Mouse (Mus musculus) hindbrain, postnatal 0 days (tissue): ENCODE measurements around the gene Haus6. TPM values are rescaled to one million over a fixed set of nuclear protein-coding genes. Genes with fewer than 3 reads are reported as not detected.

Source experiments
- ATAC-seq: fragments of 200-750 bp; cut with Nextera tagmentation; 2 replicates; pipeline ENCODE4 v1.8.0; 2017; ENCODE audit warnings: mild to moderate bottlenecking, moderate TSS enrichment, moderate library complexity
- DNase-seq: peaks from one replicate; pipeline ENCODE4 v3.0.0-alpha.2; 2015; ENCODE audit warnings: low spot score
- H3K27ac ChIP-seq: fragments of 300-500 bp; sonication (generic); 2 replicates; pipeline ENCODE4 v1.5.1; 2014; ENCODE audit warnings: mild to moderate bottlenecking
- H3K27me3 ChIP-seq: fragments of 300-500 bp; sonication (generic); 2 replicates; pipeline ENCODE4 v1.6.1; 2014; ENCODE audit warnings: low read length, mixed read lengths; ENCODE audit not compliant: insufficient read depth
- H3K36me3 ChIP-seq: fragments of 300-500 bp; sonication (generic); 2 replicates; pipeline ENCODE4 v1.6.1; 2014; ENCODE audit warnings: low read length, mixed read lengths; ENCODE audit not compliant: insufficient read depth
- H3K4me1 ChIP-seq: fragments of 300-500 bp; sonication (generic); 2 replicates; pipeline ENCODE4 v1.6.1; 2014; ENCODE audit warnings: antibody characterized with exemption, low read length, mixed read lengths; ENCODE audit not compliant: insufficient read depth
- H3K4me2 ChIP-seq: fragments of 300-500 bp; sonication (generic); 2 replicates; pipeline ENCODE4 v1.6.1; 2014; ENCODE audit warnings: low read depth, mild to moderate bottlenecking, low read length, moderate library complexity, mixed read lengths
- H3K4me3 ChIP-seq: fragments of 300-500 bp; sonication (generic); 2 replicates; pipeline ENCODE4 v1.5.1; 2014; ENCODE audit warnings: low read length
- H3K9ac ChIP-seq: fragments of 300-500 bp; sonication (generic); replicated peaks from 2 replicates; pipeline ENCODE4 v1.6.1; 2014; ENCODE audit warnings: mild to moderate bottlenecking, low read length, moderate library complexity, mixed read lengths
- H3K9me3 ChIP-seq: fragments of 300-500 bp; sonication (generic); 2 replicates; pipeline ENCODE4 v1.6.1; 2016; ENCODE audit warnings: low read length, mixed read lengths
- CTCF ChIP-seq: IDR thresholded peaks from 2 replicates; pipeline ENCODE4 v1.5.1; 2016; ENCODE audit warnings: antibody characterized with exemption, control low read depth, low read depth
- WGBS: fragments of 180-500 bp; shearing (Covaris S2); extraction: QIAGEN DNeasy Blood & Tissue Kit; methylation state at CpG from one replicate; pipeline ENCODE4 v1.1.7; 2014; 5-methylcytosine and 5-hydroxymethylcytosine counted together
- polyA plus RNA-seq: library from polyadenylated mRNA; unstranded; fragments of >200 nt; fragmentation: Nextera tagmentation; extraction: Ambion mirVana; gene quantifications from 2 replicates; pipeline ENCODE4 v1.2.1, GENCODE M21; 2015
- total RNA-seq: library from RNA; depleted of rRNA; stranded (reverse); fragments of >200 nt; gene quantifications from 2 replicates; pipeline ENCODE4 v1.2.3, GENCODE M21; 2014; rRNA removed

The Haus6 gene
- total and polyA plus RNA-seq, 2 experiments from 2014 or later: 5.1 to 15.2 TPM

- no peaks in the 10 kb centered on the region for H3K4me1 ChIP-seq
- WGBS: 75% methylated on average over 8 of the region's 8 CpGs
- TF ChIP-seq CTCF: no peak
- no peak overlapping the region for H3K27ac ChIP-seq
- no peak overlapping the region for H3K9ac ChIP-seq
- H3K9me3 ChIP-seq: no peaks in the 10 kb centered on the region
- no peak overlapping the region for H3K4me2 ChIP-seq
- H3K4me3 ChIP-seq: no peak overlapping the region
- DNase-seq (no peak), ATAC-seq (no peak)
- H3K27me3 ChIP-seq: no peaks in the 10 kb centered on the region
- no peaks in the 10 kb centered on the region for H3K36me3 ChIP-seq
Measured at GRCm38 (mm10) chr4:86533406-86534090, 78.3 kb downstream of the Haus6 start.

- DNase-seq (no peak), ATAC-seq (no peak)
- no peaks in the 10 kb centered on the region for H3K9me3 ChIP-seq
- H3K36me3 ChIP-seq: no peaks in the 10 kb centered on the region
- no peaks in the 10 kb centered on the region for H3K4me1 ChIP-seq
- WGBS: 56% methylated on average over 6 of the region's 6 CpGs
- H3K9ac ChIP-seq: no peak overlapping the region
- H3K4me2 ChIP-seq: no peak overlapping the region
- no peaks in the 10 kb centered on the region for H3K27me3 ChIP-seq
- TF ChIP-seq CTCF: no peak
- no peak overlapping the region for H3K27ac ChIP-seq
- no peak overlapping the region for H3K4me3 ChIP-seq
Measured at GRCm38 (mm10) chr4:86529161-86529560, 82.7 kb downstream of the Haus6 start.

Other genes starting within 250 kb of the Haus6 start
- gene Saxo1, start 53.7 kb downstream of the Haus6 start, total RNA-seq: not detected in 2 replicates
- gene Saxo1, start 53.7 kb downstream of the Haus6 start, polyA plus RNA-seq: not detected in 2 replicates
- 31.3 and 31.5 TPM in 2 replicates for gene Rraga, start 36.4 kb downstream of the Haus6 start, total RNA-seq
- gene Rraga, start 36.4 kb downstream of the Haus6 start, polyA plus RNA-seq: 135 and 143 TPM in 2 replicates
- 42.7 and 48.8 TPM in 2 replicates for gene Plin2, start 58.0 kb upstream of the Haus6 start, total RNA-seq
- 37.3 and 38.6 TPM in 2 replicates for gene Plin2, start 58.0 kb upstream of the Haus6 start, polyA plus RNA-seq
- gene Dennd4c, start 136.5 kb upstream of the Haus6 start, total RNA-seq: 8.8 and 14.3 TPM in 2 replicates
- gene Dennd4c, start 136.5 kb upstream of the Haus6 start, polyA plus RNA-seq: 3.2 and 4.3 TPM in 2 replicates
- gene Rps6, start 245.4 kb upstream of the Haus6 start, total RNA-seq: 805 and 881 TPM in 2 replicates
- 338 and 363 TPM in 2 replicates for gene Rps6, start 245.4 kb upstream of the Haus6 start, polyA plus RNA-seq